Mouse (Mus musculus) hindbrain, embryonic 13.5 days (tissue): ENCODE measurements around the gene Apon. TPM values are rescaled to one million over a fixed set of nuclear protein-coding genes. Genes with fewer than 3 reads are reported as not detected.
A peak's percentile ranks its signal among the peaks of the same experiment; 100 is the strongest.
"Not testable (repeated sequence)": the region's sequence is repeated elsewhere in the genome, so short reads cannot be mapped to it uniquely, and the experiment has no call there.

ENCODE experiments used
- ATAC-seq: fragments of 200-750 bp; cut with Nextera tagmentation; 2 replicates; pipeline ENCODE4 v1.8.0; 2017; ENCODE audit warnings: moderate TSS enrichment; ENCODE audit not compliant: low FRiP score
- H3K27ac ChIP-seq: fragments of 300-500 bp; sonication (generic); 2 replicates; pipeline ENCODE4 v1.5.1; 2015; ENCODE audit warnings: inconsistent platforms, mild to moderate bottlenecking, moderate library complexity
- H3K27me3 ChIP-seq: fragments of 300-500 bp; sonication (generic); 2 replicates; pipeline ENCODE4 v1.6.1; 2015; ENCODE audit warnings: mild to moderate bottlenecking, inconsistent platforms
- H3K36me3 ChIP-seq: fragments of 300-500 bp; sonication (generic); 2 replicates; pipeline ENCODE4 v1.6.1; 2015; ENCODE audit warnings: mild to moderate bottlenecking, inconsistent platforms
- H3K4me1 ChIP-seq: fragments of 300-500 bp; sonication (generic); replicated peaks from 2 replicates; pipeline ENCODE4 v1.6.1; 2015; ENCODE audit warnings: inconsistent platforms
- H3K4me2 ChIP-seq: fragments of 300-500 bp; sonication (generic); 2 replicates; pipeline ENCODE4 v1.6.1; 2015; ENCODE audit warnings: inconsistent platforms, mild to moderate bottlenecking, moderate library complexity
- H3K4me3 ChIP-seq: fragments of 300-500 bp; sonication (generic); 2 replicates; pipeline ENCODE4 v1.5.1; 2015; ENCODE audit warnings: mild to moderate bottlenecking, inconsistent platforms
- H3K9ac ChIP-seq: fragments of 300-500 bp; sonication (generic); 2 replicates; pipeline ENCODE4 v1.6.1; 2015; ENCODE audit warnings: mild to moderate bottlenecking, inconsistent platforms
- H3K9me3 ChIP-seq: fragments of 300-500 bp; sonication (generic); 2 replicates; pipeline ENCODE4 v1.6.1; 2016; ENCODE audit warnings: inconsistent platforms
- WGBS: fragments of 180-500 bp; shearing (Covaris S2); methylation state at CpG from one replicate; pipeline ENCODE4 v1.1.7; 2015; 5-methylcytosine and 5-hydroxymethylcytosine counted together
- polyA plus RNA-seq: library from polyadenylated mRNA; unstranded; fragments of >200 nt; fragmentation: Nextera tagmentation; extraction: Ambion mirVana; gene quantifications from 2 replicates; pipeline ENCODE4 v1.2.1, GENCODE M21; 2015

Apon gene
- polyA plus RNA-seq = 0.18 and 0.27 TPM in 2 replicates

DNA sequence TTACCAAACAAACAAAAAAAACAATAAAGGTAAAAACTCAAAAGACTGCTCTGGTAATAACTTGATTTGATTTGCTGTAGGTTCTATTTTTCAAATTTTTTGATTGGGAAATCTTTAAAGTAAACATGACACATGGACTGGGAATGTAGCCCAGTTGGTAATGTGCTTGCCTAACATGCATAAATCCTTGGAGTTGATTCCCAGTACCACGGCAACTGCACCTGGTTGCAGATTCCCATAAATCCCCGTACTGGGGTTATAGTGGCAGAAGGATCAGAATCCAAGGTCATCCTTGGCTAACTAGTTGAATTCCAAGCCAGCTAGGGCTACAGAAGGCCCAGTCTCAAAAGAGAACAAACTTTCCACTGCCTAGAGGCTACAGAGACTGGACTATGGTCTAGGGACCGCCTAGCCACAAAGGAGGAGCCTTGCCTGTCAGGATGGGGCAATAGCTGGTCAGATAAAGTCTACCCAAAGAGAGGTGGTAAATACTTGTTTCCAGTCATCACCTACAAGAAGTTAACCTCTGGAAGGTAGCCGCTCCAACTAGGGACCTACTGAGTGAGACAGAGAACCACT lies at the start of gene Apon:
Gene Apon (plus strand): TSS at position 420 of the 579 bp plus-strand sequence.
- Histone ChIP-seq H3K27me3 (no peaks in the 10 kb centered on the region), H3K4me1 (no peaks in the 10 kb centered on the region), H3K27ac (no peak within 1 kb of the TSS), H3K4me2 (no peak within 1 kb of the TSS), H3K36me3 (peaks cover 43% of the 10 kb centered on the region), H3K4me3 (no peak within 1 kb of the TSS), H3K9me3 (no peaks in the 10 kb centered on the region), H3K9ac (no peak within 1 kb of the TSS)
- no peak for ATAC-seq
- WGBS = 87% methylated on average over 4 of the region's 4 CpGs

DNA sequence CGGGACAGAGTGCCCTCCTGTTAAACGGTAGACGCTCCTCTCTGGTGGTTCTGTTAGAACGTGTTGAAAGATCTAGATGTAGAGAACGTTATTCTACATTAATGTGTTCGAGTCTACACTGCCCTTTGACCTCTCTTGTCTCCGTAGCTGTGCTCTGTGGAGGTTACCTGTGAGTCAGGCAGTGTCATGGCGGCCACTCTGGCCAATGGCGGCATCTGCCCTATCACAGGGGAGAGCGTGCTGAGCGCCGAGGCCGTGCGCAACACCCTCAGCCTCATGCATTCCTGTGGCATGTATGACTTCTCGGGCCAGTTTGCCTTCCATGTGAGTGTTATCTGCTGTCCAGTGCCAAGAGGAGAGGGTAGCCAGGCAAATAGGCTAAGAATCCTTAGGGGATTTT lies 49.0 kb upstream of the Apon start:
- Histone ChIP-seq H3K36me3 (peaks cover 13% of the 10 kb centered on the region), H3K4me3 (no peak overlapping the region), H3K4me2 (no peak overlapping the region), H3K4me1 (no peaks in the 10 kb centered on the region), H3K27me3 (no peaks in the 10 kb centered on the region), H3K9me3 (no peaks in the 10 kb centered on the region), H3K9ac (no peak overlapping the region), H3K27ac (no peak overlapping the region)
- no peak for ATAC-seq
- WGBS = 91% methylated on average over 15 of the region's 15 CpGs

DNA sequence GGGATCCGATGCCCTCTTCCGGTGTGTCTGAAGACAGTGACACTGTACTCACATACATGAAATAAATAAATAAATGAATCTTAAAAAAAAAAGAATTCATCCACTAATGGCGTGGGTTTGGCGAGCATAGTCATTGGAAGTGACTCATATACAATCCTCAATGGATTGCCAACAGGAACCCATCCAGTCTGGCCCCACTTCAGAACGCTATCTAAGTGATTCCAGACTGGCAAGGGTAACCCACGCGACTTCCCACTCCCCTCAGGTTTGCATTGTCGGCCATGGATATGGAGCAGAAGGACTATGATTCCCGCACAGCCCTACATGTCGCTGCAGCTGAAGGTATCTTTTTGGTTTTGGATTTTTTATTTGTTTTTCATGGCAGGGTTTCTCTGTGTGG lies 45.6 kb upstream of the Apon start:
- H3K36me3 ChIP-seq = peaks cover 13% of the 10 kb centered on the region
- H3K4me3 ChIP-seq = no peak overlapping the region
- H3K4me1 ChIP-seq = peaks cover 14% of the 10 kb centered on the region
- H3K4me2 ChIP-seq = no peak overlapping the region
- no peaks in the 10 kb centered on the region for H3K9me3 ChIP-seq
- no peak overlapping the region for H3K27ac ChIP-seq
- H3K9ac ChIP-seq = no peak overlapping the region
- ATAC-seq = no peak
- 94% methylated on average over 10 of the region's 10 CpGs for WGBS
- H3K27me3 ChIP-seq = peaks cover 2% of the 10 kb centered on the region

DNA sequence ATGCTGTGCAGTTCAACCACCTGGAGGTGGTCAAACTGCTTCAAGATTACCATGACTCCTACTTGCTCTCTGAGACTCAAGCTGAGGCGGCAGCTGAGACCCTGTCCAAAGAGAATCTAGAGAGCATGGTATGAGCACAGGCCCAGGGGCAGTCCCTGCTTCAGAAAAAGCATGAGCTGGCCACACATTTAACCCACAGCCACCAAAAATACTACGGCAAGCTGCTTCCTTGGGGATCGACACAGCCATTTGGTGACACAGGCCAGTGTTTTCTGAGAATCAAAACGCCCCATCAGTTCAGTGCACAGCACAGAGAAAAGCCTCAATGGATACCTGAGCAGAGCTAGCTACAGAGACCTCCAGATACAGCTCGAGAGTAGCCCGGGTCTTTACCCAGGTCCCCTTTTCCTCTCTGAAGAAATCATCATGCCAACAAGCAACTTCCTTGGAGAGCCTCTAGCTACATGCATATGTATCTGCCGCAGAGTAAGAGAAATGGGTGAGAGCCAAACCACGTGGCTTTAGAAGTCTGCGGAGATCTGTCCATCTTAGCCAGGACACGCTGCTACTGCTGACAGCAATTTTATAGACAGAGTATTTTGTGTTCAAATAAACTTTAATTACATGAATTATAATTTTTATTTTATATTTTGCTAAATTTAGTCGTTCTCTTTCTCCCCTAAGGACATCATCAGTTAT lies 44.4 kb upstream of the Apon start:
- Histone ChIP-seq H3K9ac (no peak overlapping the region), H3K9me3 (no peaks in the 10 kb centered on the region), H3K4me3 (no peak overlapping the region), H3K27ac (no peak overlapping the region), H3K4me2 (no peak overlapping the region), H3K36me3 (peaks cover 13% of the 10 kb centered on the region), H3K27me3 (peaks cover 13% of the 10 kb centered on the region), H3K4me1 (peaks cover 14% of the 10 kb centered on the region)
- no peak for ATAC-seq
- 92% methylated on average over 11 of the region's 11 CpGs for WGBS

DNA sequence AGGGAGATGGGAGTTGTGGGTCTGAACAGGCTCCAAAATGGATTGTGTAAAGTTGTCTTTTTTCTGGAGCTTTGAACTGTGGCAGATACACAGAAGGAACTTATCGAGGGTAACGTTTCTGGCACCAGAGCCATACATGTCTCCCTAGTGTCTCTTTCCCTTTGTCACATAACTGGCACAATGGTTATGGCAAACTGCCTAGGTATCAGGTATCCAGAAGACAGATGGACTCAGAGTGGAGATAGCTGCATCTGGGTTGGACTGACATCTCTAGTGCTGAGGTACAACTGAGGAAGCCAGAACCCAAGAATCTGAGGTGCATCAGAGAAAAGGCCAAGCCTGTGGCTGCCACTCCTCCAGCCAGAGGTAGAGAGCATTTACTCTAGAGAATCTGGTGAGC lies 43.8 kb upstream of the Apon start:
- H3K27me3 ChIP-seq = peaks cover 16% of the 10 kb centered on the region

DNA sequence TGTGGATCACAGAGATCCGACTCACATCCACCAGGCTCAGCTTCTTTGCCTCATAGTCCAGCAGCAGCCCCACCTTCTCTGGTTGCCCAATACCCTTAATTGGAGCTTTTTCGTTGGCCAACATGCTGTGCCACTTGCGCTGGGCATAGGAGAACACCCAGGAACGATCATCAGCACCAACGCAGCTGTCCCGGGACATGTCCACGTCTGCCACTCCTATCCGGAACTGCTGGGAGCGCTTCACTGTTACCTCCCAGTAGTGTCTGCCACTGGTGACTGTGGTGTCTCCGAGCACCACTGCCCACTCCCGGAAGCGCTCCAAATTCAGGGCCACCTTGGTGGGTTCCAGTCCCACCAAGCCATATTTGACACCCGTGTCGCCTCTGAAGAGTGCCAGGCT lies 42.9 kb upstream of the Apon start:
- Histone ChIP-seq H3K4me3 (peak overlapping the region; percentile 58), H3K27ac (no peak overlapping the region), H3K36me3 (peaks cover 13% of the 10 kb centered on the region), H3K4me1 (peaks cover 14% of the 10 kb centered on the region), H3K27me3 (peaks cover 16% of the 10 kb centered on the region), H3K9ac (peak overlapping the region; percentile 76), H3K9me3 (no peaks in the 10 kb centered on the region), H3K4me2 (peak overlapping the region; percentile 79)
- WGBS = 37% methylated on average over 14 of the region's 14 CpGs
- ATAC-seq = 0 out of 2 replicates have a peak, but pooled peaks have one; percentile 40

More for the DNA sequence above, 43.8 kb upstream of the Apon start:
- WGBS = 93% methylated on average over 2 of the region's 2 CpGs
- H3K4me1 ChIP-seq = peaks cover 14% of the 10 kb centered on the region
- H3K4me3 ChIP-seq = no peak overlapping the region
- no peak overlapping the region for H3K4me2 ChIP-seq
- peak overlapping the region; percentile 76; the same call in 1 of the 2 replicates for H3K9ac ChIP-seq
- H3K27ac ChIP-seq = no peak overlapping the region
- no peaks in the 10 kb centered on the region for H3K9me3 ChIP-seq
- peaks cover 13% of the 10 kb centered on the region for H3K36me3 ChIP-seq
- no peak for ATAC-seq

DNA sequence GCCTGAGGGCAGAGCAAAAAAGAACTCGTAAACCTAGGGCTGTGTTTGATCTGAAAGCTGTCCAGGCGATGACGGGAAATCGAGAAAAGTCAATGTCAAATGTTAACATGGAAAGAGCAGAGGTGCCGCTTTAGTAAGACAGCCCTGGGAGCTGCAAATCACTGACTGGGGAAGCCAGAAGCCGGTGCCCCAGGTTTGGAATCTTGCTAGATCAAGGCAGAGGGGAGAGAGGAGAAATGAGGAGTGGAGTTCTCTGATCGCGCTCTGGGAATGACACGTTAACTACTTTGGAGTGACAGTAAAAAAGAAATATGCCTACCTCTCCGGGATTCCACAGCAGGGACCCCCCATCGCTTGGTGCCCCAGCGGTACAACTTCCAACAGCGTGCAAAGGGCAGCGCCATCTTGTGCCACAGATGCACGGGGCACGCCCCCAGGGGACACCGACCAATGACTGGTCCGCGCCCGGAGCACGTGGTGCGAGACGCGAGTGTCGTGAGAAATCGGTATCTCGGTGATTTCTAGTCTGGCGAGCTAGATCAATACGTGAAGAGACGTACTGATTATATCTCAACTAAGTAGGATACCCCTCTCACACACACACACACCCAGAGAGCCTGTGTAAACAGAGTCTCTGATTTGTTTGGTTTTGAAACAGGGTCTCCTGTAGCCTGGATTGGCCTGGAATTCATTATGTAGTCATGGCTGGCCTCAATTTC lies 42.3 kb upstream of the Apon start, which contains the start of gene Spryd4:
Gene Spryd4 (minus strand): TSS at position 418 of the 719 bp plus-strand sequence.
- Histone ChIP-seq H3K4me2 (peak within 1 kb of the TSS; percentile 79), H3K9me3 (no peaks in the 10 kb centered on the region), H3K4me1 (peaks cover 14% of the 10 kb centered on the region), H3K27me3 (peaks cover 16% of the 10 kb centered on the region), H3K36me3 (peaks cover 11% of the 10 kb centered on the region), H3K9ac (peak within 1 kb of the TSS; percentile 76), H3K27ac (peak within 1 kb of the TSS; percentile 49; the same call in 1 of the 2 replicates), H3K4me3 (peak within 1 kb of the TSS; percentile 58)
- ATAC-seq = peak; percentile 94
- under 1% methylated on average over 30 of the region's 30 CpGs for WGBS

DNA sequence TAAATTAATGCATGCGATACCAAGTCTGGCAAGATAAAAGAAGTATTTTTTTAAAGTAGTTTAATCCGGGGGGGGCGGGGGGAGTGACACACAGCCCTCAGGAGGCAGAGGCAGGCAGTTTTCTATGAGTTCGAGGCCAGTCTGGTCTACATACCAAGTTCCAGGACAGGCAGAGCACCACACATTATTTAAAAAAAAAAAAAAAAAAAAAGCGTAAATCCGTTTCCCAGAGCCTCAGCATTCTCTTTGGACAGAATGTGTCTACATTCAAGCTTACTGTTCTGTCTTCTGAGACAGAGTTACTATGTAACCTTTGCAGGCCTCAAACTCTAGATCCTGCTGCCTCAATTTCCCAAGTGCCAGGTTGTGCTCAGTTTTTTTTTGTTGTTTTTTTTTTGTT lies 41.7 kb upstream of the Apon start:
- Histone ChIP-seq H3K4me1 (peaks cover 14% of the 10 kb centered on the region), H3K9ac (peak overlapping the region; percentile 76), H3K27ac (peak overlapping the region; percentile 49; the same call in 1 of the 2 replicates), H3K4me3 (peak overlapping the region; percentile 58), H3K4me2 (peak overlapping the region; percentile 79), H3K27me3 (peaks cover 16% of the 10 kb centered on the region), H3K36me3 (peaks cover 6% of the 10 kb centered on the region; the same call in 1 of the 2 replicates), H3K9me3 (no peaks in the 10 kb centered on the region)
- 46% methylated on average over 6 of the region's 6 CpGs for WGBS
- 0 out of 2 replicates have a peak, but pooled peaks have one; percentile 16 for ATAC-seq

DNA sequence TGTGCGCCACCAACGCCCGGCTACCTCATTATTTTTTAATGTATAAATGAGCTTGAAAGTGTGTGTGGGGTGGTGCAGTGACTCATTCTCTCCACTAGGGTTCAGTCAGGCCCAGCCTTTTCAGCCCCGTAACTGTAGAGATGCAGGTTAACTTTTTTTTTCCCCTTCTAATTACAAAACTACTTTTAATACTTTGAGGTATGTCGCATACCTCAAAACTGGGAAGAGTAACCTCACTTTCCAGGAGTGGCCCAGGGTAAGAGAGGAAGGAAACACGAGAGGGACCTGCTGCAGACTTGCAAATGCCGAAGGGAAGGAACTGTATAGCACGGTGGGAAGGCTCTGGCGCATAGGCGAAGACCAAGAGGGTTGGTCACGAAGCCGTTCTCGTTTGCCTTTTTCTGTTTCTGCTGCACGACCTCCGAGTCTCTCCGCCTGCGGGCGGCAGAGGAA lies 41.0 kb upstream of the Apon start:
- H3K36me3 ChIP-seq = 0 out of 2 replicates have a peak, but pooled peaks cover 4% of the 10 kb centered on the region
- no peaks in the 10 kb centered on the region for H3K9me3 ChIP-seq
- no peak overlapping the region for H3K9ac ChIP-seq
- H3K4me3 ChIP-seq = peak overlapping the region; percentile 21
- ATAC-seq = 0 out of 2 replicates have a peak, but pooled peaks have one; percentile 15
- WGBS = under 1% methylated on average over 18 of the region's 18 CpGs
- H3K4me1 ChIP-seq = peaks cover 14% of the 10 kb centered on the region
- peaks cover 16% of the 10 kb centered on the region for H3K27me3 ChIP-seq
- peak overlapping the region; percentile 50 for H3K4me2 ChIP-seq
- H3K27ac ChIP-seq = no peak overlapping the region

DNA sequence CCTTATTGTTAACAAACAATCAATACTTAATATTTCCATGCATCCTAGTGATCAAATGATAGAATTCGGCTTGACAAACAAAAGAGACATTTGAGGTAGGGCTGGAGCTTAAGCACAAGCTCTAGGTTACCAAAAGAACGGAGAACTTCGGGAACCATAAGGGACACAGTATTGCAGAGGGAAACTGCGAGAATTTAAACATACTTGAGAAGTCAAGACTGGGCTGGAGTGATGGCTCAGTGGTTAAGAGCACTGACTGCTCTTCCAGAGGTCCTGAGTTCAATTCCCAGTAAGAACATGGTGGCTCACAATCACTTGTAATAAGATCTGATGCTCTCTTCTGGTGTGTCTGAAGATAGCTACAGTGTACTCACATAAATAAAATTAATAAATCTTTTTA lies 39.8 kb upstream of the Apon start:
- H3K4me2 ChIP-seq, H3K36me3 ChIP-seq, H3K4me3 ChIP-seq, H3K9me3 ChIP-seq, H3K9ac ChIP-seq, ATAC-seq, H3K27ac ChIP-seq: not testable (repeated sequence)
- H3K4me1 ChIP-seq = peaks cover 14% of the 10 kb centered on the region
- 93% methylated on average over 4 of the region's 4 CpGs for WGBS
- peaks cover 16% of the 10 kb centered on the region for H3K27me3 ChIP-seq

DNA sequence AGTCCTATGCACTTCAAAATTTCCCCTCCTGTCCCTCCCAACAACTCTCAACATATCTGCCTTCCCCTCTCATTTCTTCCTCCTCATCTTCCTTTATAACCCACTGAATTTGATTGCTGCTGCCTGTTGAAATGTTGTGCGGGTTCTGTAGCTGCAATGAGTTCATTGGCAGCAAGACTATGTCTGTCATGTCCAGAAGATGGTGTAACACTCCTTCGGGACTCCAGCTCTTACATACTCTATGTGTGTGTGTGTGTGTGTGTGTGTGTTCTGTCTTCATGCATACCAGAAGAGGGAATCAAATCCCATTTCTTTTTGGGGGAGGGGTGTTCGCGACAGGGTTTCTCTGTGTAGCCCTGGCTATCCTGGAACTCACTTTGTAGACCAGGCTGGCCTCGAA lies 38.9 kb upstream of the Apon start:
- Histone ChIP-seq H3K4me1 (peaks cover 14% of the 10 kb centered on the region), H3K4me2 (no peak overlapping the region), H3K9ac (no peak overlapping the region), H3K27me3 (peaks cover 16% of the 10 kb centered on the region), H3K4me3 (no peak overlapping the region), H3K27ac (no peak overlapping the region), H3K9me3 (no peaks in the 10 kb centered on the region), H3K36me3 (no peaks in the 10 kb centered on the region)
- no peak for ATAC-seq
- WGBS = 94% methylated on average over 5 of the region's 5 CpGs
